Mouse (Mus musculus) c-Kit-positive CD71-negative TER-119-negative erythroid progenitor cells, embryonic 14.5 days (primary cell): ENCODE results near the gene Slc46a1.

Experiments
- DNase-seq: peaks from one replicate; pipeline ENCODE4 v3.0.0-alpha.2; 2013; ENCODE audit warnings: low read depth

Gene Slc46a1

DNA sequence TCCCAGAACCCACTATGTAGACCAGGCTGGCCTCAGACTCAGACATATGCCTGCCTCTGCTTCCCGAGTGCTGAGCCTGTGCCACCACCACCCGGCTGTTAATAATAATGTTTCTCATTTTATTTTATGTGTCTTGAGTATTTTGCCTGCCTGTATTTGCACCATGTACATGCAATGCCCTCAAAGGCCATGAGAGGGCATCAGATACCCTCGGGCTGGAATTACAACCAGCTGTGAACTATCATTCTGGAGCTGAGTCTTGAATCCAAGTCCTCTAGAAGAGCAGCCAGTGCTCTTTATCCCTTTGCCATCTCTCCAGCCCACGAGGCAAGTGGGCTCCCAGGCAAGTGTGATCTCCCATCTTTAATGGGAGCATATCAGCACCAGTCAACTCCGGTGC lies 10.2 kb upstream of the Slc46a1 start:
- peak; percentile 51 for DNase-seq

DNA sequence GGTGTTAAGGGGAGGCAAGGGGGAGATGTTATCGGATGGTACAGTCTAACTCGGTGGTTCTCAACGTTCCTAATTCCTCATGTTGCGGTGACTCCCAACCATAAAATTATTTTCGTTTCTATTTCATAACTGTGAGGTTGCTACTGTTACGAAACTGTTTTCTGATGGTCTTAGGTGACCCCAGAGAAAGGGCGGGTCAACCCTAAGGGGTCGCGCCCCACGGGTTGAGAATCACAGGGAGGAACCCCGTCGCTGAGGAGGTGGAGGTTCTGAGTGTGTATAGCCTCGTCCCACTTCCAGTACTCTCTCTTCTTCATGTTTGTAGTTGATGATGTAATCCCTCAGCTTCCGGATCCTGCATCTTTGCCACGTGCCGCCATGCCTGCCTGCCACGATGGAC lies 6.8 kb upstream of the Slc46a1 start:
- no peak for DNase-seq

GRCm38 (mm10) chr11:78461894-78462293 lies 3.6 kb upstream of the Slc46a1 start:
- DNase-seq, result no peak

DNA sequence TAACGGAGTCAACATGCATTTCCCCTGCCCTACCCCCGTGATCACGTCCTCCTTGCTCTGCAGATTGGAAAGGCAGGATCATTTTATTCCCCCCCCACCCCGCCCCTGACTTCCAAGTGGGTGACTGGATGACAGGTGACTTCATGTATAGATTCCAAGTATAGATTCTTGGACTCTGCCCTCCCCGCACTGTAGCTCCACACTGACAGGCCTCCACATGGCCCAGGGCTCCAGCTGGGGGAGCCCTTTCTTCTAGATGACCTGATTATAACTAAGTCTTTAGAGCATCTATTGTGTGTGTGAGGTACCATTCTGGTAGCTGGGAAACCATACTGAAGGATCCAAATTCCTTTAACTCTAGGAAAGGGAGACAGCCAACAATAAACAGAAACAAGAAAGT lies 2.8 kb upstream of the Slc46a1 start:
- DNase-seq, result no peak

DNA sequence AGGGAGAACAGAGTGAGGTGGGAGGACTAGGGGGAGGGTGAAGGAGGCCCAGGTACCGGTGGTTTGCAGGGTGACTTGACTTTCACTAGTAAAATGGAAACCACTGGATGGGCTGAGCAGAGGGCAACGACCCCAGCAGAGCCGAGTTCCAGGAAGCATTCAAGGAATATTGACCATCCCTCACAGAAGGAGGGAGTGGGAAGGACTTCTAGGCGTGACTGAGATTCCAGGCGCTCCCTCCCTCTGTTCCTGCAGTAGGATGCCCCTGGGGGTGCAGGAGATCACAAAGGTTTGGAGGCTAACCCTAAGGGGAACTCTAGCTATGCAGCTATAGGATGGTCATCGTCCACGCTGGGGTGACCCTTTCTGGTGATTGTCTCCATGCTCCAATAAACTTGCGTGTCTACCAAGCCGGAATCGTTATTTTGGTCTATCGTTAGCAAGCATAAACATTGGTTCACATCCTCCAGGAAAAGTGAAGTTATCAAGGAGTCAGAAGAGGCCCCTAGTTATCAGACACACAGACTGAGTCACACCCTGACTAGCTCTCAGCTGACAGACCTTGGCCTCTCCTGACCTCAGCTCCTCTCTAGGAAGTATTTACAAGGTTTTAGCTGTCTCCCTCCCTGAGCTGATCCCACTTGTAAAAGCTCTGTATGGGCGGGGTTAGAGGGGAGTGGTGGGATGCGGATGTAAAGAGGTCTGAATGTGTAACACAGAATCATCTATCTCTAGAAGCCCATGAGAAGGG lies 2.0 kb upstream of the Slc46a1 start:
- DNase-seq, result no peak

DNA sequence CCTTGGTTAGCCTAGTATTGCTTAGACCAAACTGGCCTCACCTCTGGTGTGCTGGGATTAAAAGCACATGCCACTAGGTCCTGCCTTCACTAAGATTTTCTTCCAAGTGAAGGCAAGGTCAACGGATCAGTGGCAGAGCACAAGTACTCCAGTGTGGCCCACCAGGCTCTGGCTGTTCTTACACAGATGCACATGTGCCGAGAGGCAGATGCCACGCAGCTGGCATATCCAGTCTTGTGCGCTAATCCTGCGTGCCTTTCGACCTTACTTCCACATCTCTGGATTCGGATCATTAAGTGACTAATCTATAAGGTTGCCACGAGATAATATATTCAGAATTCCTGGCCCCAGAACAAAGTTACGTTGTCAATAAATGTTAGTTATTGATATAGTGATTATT lies 381 bp upstream of the Slc46a1 start:
- no peak for DNase-seq

DNA sequence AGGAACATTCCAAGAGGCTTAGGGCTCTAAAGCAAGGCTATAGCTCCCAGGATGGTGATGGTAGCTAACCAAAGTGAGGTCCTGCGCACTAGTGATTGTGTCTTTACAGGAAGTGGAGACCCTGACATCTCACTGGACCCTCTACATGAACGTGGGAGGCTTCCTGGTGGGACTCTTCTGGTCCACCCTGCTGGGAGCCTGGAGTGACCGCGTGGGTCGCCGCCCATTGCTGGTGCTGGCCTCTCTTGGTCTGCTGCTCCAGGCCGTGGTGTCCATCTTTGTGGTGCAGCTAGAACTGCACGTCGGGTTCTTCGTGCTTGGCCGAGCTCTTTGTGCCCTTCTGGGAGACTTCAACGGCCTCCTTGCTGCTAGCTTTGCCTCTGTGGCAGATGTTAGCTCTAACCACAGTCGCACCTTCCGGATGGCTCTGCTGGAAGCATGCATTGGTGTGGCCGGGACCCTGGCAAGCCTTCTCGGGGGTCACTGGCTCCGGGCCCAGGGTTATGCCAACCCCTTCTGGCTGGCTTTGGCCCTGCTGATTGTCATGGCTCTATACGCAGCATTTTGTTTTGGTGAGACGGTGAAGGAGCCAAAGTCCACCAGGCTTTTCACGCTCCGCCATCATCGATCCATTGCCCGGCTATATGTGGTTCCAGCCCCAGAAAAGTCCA lies 880 bp downstream of the Slc46a1 start:
- no peak for DNase-seq

- DNase-seq, result no peak
Measured at GRCm38 (mm10) chr11:78467515-78467914, 2.0 kb downstream of the Slc46a1 start.

GRCm38 (mm10) chr11:78467932-78468331 lies 2.4 kb downstream of the Slc46a1 start:
- DNase-seq, result no peak

GRCm38 (mm10) chr11:78471326-78472103 lies 6.0 kb downstream of the Slc46a1 start:
- no peak for DNase-seq

DNA sequence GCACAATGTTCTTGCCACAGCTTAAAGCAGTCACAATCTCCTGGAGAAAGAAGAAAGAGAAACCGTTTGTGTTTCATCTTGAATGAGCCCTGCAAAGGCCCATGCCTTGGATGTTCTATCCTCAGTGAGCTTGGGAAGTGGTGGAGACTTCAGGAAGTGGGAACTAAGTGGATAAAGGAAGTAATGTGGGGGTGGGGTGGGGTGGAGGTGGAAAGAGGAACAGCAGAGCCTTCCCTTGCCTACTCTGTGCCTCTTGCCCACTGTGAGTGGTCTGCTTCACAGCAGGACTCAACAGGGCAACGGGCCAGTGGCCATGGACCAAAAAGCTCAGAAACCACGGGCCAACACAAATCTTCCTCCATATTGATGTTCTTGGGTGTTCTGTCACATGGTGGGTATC lies 9.8 kb downstream of the Slc46a1 start:
- DNase-seq, result no peak

- DNase-seq, result no peak
Measured at GRCm38 (mm10) chr11:78483639-78484038, 18.1 kb downstream of the Slc46a1 start.

GRCm38 (mm10) chr11:78488168-78488567 lies 22.7 kb downstream of the Slc46a1 start:
- peak; percentile 51 for DNase-seq

- no peak for DNase-seq
Measured at GRCm38 (mm10) chr11:78490781-78491241, 25.3 kb downstream of the Slc46a1 start.

GRCm38 (mm10) chr11:78495904-78496303 lies 30.4 kb downstream of the Slc46a1 start:
- peak; percentile 53 for DNase-seq

DNA sequence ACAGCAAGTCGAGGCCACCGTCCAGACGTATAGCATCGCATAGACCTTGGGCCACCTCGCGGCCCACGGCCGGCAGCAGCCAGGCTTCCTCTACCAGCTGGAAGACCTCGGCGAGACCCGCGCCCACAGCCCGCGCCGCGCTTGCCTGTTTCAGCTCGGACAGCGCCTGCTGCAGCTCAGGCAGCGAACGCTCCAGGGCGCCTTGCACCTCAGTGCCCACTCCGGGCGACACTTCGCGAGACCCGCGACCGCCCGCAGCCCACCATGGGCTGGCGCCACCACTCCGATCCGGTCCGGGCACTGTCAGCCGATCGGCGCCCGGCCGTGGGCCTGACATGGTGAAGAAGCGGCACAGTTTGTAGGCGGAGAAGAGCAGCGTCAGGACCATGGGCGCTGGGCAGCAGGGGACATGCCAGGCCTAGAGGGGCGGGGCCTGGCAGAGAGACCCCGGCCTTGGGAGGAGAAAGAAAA lies 31.6 kb downstream of the Slc46a1 start:
- no peak for DNase-seq

GRCm38 (mm10) chr11:78497544-78498522 lies 32.3 kb downstream of the Slc46a1 start, which contains the start of gene Sarm1:
Gene Sarm1, minus strand, starts transcription at chr11:78497754.
- DNase-seq, result peak; percentile 97

GRCm38 (mm10) chr11:78499004-78499403 lies 33.5 kb downstream of the Slc46a1 start, which contains the start of gene Vtn:
Gene Vtn, plus strand, starts transcription at chr11:78499091.
- DNase-seq, result no peak

DNA sequence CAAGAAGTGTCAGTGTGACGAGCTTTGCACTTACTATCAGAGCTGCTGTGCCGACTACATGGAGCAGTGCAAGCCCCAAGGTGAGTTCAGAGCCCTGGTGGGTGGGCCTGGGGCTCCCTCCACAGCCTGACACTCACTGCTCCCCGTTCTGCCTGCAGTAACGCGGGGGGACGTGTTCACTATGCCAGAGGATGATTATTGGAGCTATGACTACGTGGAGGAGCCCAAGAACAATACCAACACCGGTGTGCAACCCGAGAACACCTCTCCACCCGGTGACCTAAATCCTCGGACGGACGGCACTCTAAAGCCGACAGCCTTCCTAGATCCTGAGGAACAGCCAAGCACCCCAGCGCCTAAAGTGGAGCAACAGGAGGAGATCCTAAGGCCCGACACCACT lies 34.0 kb downstream of the Slc46a1 start:
- no peak for DNase-seq

DNA sequence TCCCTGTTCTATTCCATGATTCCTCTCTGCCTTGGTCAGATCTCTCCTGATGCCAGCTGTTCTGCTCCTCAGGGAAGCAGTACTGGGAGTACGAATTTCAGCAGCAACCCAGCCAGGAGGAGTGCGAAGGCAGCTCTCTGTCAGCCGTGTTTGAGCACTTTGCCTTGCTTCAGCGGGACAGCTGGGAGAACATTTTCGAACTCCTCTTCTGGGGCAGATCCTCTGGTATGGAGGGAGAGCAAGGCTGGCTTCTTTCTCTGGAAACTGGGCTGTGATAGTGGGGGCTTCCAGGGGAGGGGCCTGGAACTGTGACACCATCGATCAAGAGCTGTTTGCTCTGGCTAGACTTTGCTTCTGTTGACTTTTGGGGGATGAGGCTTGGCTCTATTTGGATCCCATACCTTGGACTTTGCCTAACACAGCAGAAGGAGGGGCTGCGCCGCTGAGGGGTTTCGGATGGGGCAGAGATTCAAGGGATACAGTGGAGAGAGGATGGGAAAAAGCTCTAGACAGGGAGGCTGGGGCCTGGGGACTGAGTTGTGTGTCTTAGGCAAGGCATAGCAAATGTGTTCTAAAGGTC lies 35.2 kb downstream of the Slc46a1 start:
- no peak for DNase-seq

- no peak for DNase-seq
Measured at GRCm38 (mm10) chr11:78501529-78501928, 36.0 kb downstream of the Slc46a1 start.
